Mouse (Mus musculus) leukemia stem cell, adult 10-12 weeks (primary cell): ENCODE data around the gene Shd. TPM values are rescaled to one million over a fixed set of nuclear protein-coding genes. Genes with fewer than 3 reads are reported as not detected.

Source experiments
- polyA plus RNA-seq: library from polyadenylated mRNA; stranded (reverse); fragments of >175 nt; gene quantifications from 2 replicates; pipeline ENCODE4 v1.2.3, GENCODE M21; 2012; ENCODE audit warnings: low replicate concordance

Gene Shd
- 0.32 and 1.6 TPM in 2 replicates for polyA plus RNA-seq

GRCm38 (mm10) chr17:55969966-55970891 lies at the start of gene Shd:
TSS of gene Shd (plus strand) at chr17:55970467.

GRCm38 (mm10) chr17:55949400-55949799 lies 20.9 kb upstream of the Shd start, which contains the start of gene Zfp119b:
TSS of gene Zfp119b (minus strand) at chr17:55949500.

GRCm38 (mm10) chr17:55952447-55953027 lies 17.7 kb upstream of the Shd start, which contains the start of gene Ebi3:
TSS of gene Ebi3 (plus strand) at chr17:55952640.

GRCm38 (mm10) chr17:55958918-55959728 lies 11.1 kb upstream of the Shd start, which contains the start of gene Yju2:
TSS of gene Yju2 (plus strand) at chr17:55959099.

GRCm38 (mm10) chr17:55986030-55986961 lies 16.0 kb downstream of the Shd start, which contains the start of gene Fsd1:
TSS of gene Fsd1 (plus strand) at chr17:55986509.

GRCm38 (mm10) chr17:56005415-56006061 lies 35.3 kb downstream of the Shd start, which contains the start of the genes Stap2 and Mpnd:
TSS of gene Stap2 (minus strand) at chr17:56005584.
TSS of gene Mpnd (plus strand) at chr17:56005711.

Other genes starting within 250 kb of the Shd start
- 0.25 and 0.88 TPM in 2 replicates for gene Adgre4, start 220.5 kb upstream of the Shd start, polyA plus RNA-seq
- gene Zfp119a, start 91.5 kb upstream of the Shd start, polyA plus RNA-seq, result 0.08 and 0.11 TPM in 2 replicates
- 1.2 TPM in 1 of 2 replicates, not detected in the other for gene Zfp959, start 78.4 kb upstream of the Shd start, polyA plus RNA-seq
- 0.09 TPM in 1 of 2 replicates, not detected in the other for gene Zfp119b, start 21.0 kb upstream of the Shd start, polyA plus RNA-seq
- gene Ebi3, start 17.8 kb upstream of the Shd start, polyA plus RNA-seq, result 14.7 and 15.6 TPM in 2 replicates
- gene Yju2, start 11.4 kb upstream of the Shd start, polyA plus RNA-seq, result 15.2 and 32.7 TPM in 2 replicates
- not detected in 2 replicates for gene Fsd1, start 16.0 kb downstream of the Shd start, polyA plus RNA-seq
- 0.38 and 0.97 TPM in 2 replicates for gene Stap2, start 35.1 kb downstream of the Shd start, polyA plus RNA-seq
- 23.3 and 25.1 TPM in 2 replicates for gene Mpnd, start 35.2 kb downstream of the Shd start, polyA plus RNA-seq
- 80.1 and 88.3 TPM in 2 replicates for gene Sh3gl1, start 66.2 kb downstream of the Shd start, polyA plus RNA-seq
- 28.2 and 45.2 TPM in 2 replicates for gene Chaf1a, start 70.0 kb downstream of the Shd start, polyA plus RNA-seq
- gene Ubxn6, start 104.6 kb downstream of the Shd start, polyA plus RNA-seq, result 34.3 and 40.9 TPM in 2 replicates
- gene Hdgfl2, start 109.2 kb downstream of the Shd start, polyA plus RNA-seq, result 103 and 249 TPM in 2 replicates
- gene Plin4, start 139.3 kb downstream of the Shd start, polyA plus RNA-seq, result not detected in 2 replicates
- gene Plin5, start 147.1 kb downstream of the Shd start, polyA plus RNA-seq, result 0.19 TPM in 1 of 2 replicates, not detected in the other
- 52.9 and 55.2 TPM in 2 replicates for gene Lrg1, start 151.5 kb downstream of the Shd start, polyA plus RNA-seq
- 6.4 and 7.7 TPM in 2 replicates for gene Sema6b, start 169.9 kb downstream of the Shd start, polyA plus RNA-seq
- gene Tnfaip8l1, start 192.0 kb downstream of the Shd start, polyA plus RNA-seq, result 1.6 and 2.5 TPM in 2 replicates
- gene Mydgf, start 213.5 kb downstream of the Shd start, polyA plus RNA-seq, result 15.6 and 36.0 TPM in 2 replicates
- gene Dpp9, start 248.4 kb downstream of the Shd start, polyA plus RNA-seq, result 45.8 and 114 TPM in 2 replicates